Mouse (Mus musculus) heart, postnatal 0 days (tissue): ENCODE measurements around the gene Rph3al. TPM values are rescaled to one million over a fixed set of nuclear protein-coding genes. Genes with fewer than 3 reads are reported as not detected.

Experiments used
- ATAC-seq: fragments of 200-750 bp; cut with Nextera tagmentation; 2 replicates; pipeline ENCODE4 v1.8.0; 2017; ENCODE audit warnings: low read depth, moderate number of reproducible peaks, moderate library complexity; ENCODE audit not compliant: insufficient read depth
- DNase-seq: peaks from one replicate; pipeline ENCODE4 v3.0.0-alpha.2; 2016; ENCODE audit warnings: low spot score
- H3K27ac ChIP-seq: fragments of 300-500 bp; sonication (generic); 2 replicates; pipeline ENCODE4 v1.5.1; 2014; ENCODE audit warnings: low read depth, mild to moderate bottlenecking
- H3K27me3 ChIP-seq: fragments of 300-500 bp; sonication (generic); 2 replicates; pipeline ENCODE4 v1.6.1; 2014; ENCODE audit warnings: low read length, mixed read lengths; ENCODE audit not compliant: control insufficient read depth, insufficient read depth
- H3K36me3 ChIP-seq: fragments of 300-500 bp; sonication (generic); replicated peaks from 2 replicates; pipeline ENCODE4 v1.6.1; 2014; ENCODE audit warnings: low read length, mixed read lengths; ENCODE audit not compliant: control insufficient read depth, insufficient read depth
- H3K4me1 ChIP-seq: fragments of 300-500 bp; sonication (generic); 2 replicates; pipeline ENCODE4 v1.6.1; 2014; ENCODE audit warnings: antibody characterized with exemption; ENCODE audit not compliant: control insufficient read depth, insufficient read depth
- H3K4me2 ChIP-seq: fragments of 300-500 bp; sonication (generic); 2 replicates; pipeline ENCODE4 v1.6.1; 2014; ENCODE audit warnings: low read depth, mild to moderate bottlenecking, low read length, moderate library complexity
- H3K4me3 ChIP-seq: fragments of 300-500 bp; sonication (generic); 2 replicates; pipeline ENCODE4 v1.5.1; 2014; ENCODE audit warnings: low read depth, low read length
- H3K9ac ChIP-seq: fragments of 300-500 bp; sonication (generic); replicated peaks from 2 replicates; pipeline ENCODE4 v1.6.1; 2014; ENCODE audit warnings: low read depth, low read length, mixed read lengths
- H3K9me3 ChIP-seq: fragments of 300-500 bp; sonication (generic); replicated peaks from 2 replicates; pipeline ENCODE4 v1.6.1; 2016; ENCODE audit warnings: low read length; ENCODE audit not compliant: control insufficient read depth
- CTCF ChIP-seq: IDR thresholded peaks from 2 replicates; pipeline ENCODE4 v1.5.1; 2016; ENCODE audit warnings: antibody characterized with exemption, control low read depth, low read depth
- EP300 ChIP-seq: IDR thresholded peaks from 2 replicates; pipeline ENCODE4 v1.6.1; 2016; ENCODE audit warnings: antibody characterized with exemption, low read depth
- WGBS: fragments of 180-500 bp; shearing (Covaris S2); extraction: QIAGEN DNeasy Blood & Tissue Kit; methylation state at CpG from one replicate; pipeline ENCODE4 v1.1.7; 2014; 5-methylcytosine and 5-hydroxymethylcytosine counted together
- polyA plus RNA-seq: library from polyadenylated mRNA; unstranded; fragments of >200 nt; fragmentation: Nextera tagmentation; extraction: Ambion mirVana; gene quantifications from 2 replicates; pipeline ENCODE4 v1.2.1, GENCODE M21; 2015
- total RNA-seq: library from RNA; depleted of rRNA; stranded (reverse); fragments of >200 nt; gene quantifications from 2 replicates; pipeline ENCODE4 v1.2.3, GENCODE M21; 2014; ENCODE audit warnings: low replicate concordance

The Rph3al gene
- total and polyA plus RNA-seq, 2 experiments from 2014 or later, result 15.5 to 15.6 TPM

DNA sequence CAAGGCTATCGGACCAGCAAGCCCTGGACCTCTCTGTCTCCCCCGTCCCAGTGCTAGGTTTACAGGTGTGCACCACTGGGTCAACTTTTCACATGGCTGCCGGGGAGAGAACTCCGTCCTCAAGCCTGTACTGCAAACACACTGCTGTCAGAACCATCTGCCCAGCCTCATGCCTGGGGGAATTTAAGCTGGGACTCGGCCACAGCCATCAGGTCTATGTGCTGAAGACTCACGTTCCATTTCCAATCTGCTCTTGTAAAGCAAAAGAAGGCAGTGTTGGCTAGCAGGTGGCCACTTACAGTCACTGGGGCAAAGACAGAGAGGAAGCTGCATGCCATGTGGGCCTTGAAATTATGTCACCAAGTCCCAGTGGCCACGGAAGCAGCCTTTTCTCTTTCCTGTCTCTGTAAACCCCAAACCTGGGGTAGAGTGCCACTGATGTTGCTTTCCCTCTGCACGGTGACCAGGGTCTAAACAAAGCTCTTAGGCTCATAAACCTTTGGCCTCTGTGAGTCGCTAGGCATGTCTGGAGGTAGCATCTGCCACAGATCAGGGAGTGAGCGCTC, 99.3 kb downstream of the Rph3al start:
- Histone ChIP-seq H3K9me3 (no peaks in the 10 kb centered on the region), H3K27me3 (no peaks in the 10 kb centered on the region), H3K4me2 (no peak overlapping the region), H3K36me3 (no peaks in the 10 kb centered on the region), H3K4me1 (0 out of 2 replicates have a peak, but pooled peaks cover 5% of the 10 kb centered on the region), H3K4me3 (no peak overlapping the region), H3K27ac (no peak overlapping the region), H3K9ac (no peak overlapping the region)
- no peak for ATAC-seq
- 77% methylated on average over 10 of the region's 10 CpGs for WGBS
- no peak for TF ChIP-seq EP300
- no peak for TF ChIP-seq CTCF
- no peak for DNase-seq

DNA sequence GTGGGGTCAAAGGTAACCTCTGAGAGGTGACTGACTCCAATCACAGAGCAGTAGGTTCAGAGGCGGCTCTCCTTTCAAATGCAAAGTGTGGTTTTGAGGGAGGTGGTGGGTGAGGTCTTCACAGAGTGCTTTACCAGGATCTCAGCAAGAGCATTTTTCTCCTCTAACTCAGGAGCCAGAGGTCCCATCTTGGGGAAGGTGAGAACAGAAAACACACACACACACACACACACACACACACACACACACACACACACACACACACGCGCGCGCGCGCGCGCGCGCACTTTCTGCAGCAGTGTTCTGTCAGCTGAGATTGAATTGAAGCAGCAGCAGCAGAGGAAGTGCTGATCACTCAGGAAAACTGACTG, 102.0 kb downstream of the Rph3al start:
- Histone ChIP-seq H3K27me3 (no peaks in the 10 kb centered on the region), H3K9me3 (no peaks in the 10 kb centered on the region), H3K4me1 (0 out of 2 replicates have a peak, but pooled peaks cover 1% of the 10 kb centered on the region), H3K4me2 (no peak overlapping the region), H3K4me3 (no peak overlapping the region), H3K27ac (no peak overlapping the region), H3K9ac (no peak overlapping the region), H3K36me3 (no peaks in the 10 kb centered on the region; the same call in 1 of the 2 replicates)
- TF ChIP-seq CTCF, result no peak
- TF ChIP-seq EP300, result no peak
- ATAC-seq, result no peak
- no peak for DNase-seq
- WGBS, result 71% methylated on average over 11 of the region's 11 CpGs

DNA sequence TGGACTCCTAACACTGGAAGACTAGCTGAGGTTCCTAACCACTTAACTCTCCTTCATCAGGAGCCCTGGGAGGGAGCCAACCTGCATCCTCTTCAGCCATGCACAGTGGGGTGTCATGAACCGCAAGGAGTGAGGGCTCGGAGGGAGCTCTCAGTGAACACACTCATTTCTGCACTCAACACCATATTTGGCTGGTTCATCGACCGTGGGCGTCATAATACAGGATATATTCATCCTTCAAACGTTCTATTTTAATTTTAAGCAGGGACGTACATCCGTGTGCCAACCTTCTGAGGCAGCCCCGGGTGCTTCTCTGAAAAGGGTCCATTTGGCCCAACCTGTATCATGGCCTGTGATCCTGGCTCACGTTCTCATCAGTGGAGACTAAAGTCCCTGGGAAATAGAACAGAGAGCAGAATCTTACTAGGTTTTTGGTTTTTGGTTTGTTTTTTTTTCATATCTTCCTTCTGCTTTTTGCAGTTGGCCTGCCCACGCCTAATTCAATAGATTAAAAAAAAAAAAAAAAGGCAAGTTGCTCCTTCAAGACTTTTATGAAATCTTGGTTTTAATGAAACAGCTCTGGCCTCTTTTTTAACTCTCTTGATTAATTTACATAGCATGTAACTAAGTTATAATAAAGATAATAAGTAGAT, 102.5 kb downstream of the Rph3al start:
- Histone ChIP-seq H3K4me2 (no peak overlapping the region), H3K4me3 (no peak overlapping the region), H3K27me3 (no peaks in the 10 kb centered on the region), H3K9me3 (no peaks in the 10 kb centered on the region), H3K4me1 (no peaks in the 10 kb centered on the region), H3K9ac (no peak overlapping the region), H3K36me3 (no peaks in the 10 kb centered on the region; the same call in 1 of the 2 replicates), H3K27ac (no peak overlapping the region)
- TF ChIP-seq CTCF (no peak), EP300 (no peak)
- DNase-seq (no peak), ATAC-seq (no peak)
- 73% methylated on average over 11 of the region's 11 CpGs for whole genome bisulfite sequencing

DNA sequence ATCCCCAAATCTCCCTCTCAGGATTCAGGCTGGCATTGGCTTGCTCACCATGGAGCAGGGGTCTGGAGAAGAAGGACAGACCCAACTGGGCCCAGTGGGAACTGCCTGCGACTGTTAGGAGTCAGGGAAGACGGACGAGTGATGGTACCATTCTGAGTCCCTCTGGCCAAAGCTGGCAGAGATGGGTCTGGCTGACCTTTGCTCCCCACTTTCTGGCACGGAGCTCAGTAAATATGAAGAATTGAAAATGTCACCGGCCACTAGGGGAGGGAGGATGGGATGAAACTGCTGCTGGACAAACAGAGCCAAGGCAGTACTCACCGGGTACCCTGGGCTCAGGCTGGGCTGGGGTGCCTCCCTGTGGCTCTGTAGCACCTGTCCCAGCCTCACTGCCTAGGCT, 105.1 kb downstream of the Rph3al start:
- 83% methylated on average over 6 of the region's 6 CpGs for WGBS
- no peak for TF ChIP-seq EP300
- TF ChIP-seq CTCF, result no peak
- ATAC-seq (no peak), DNase-seq (no peak)
- Histone ChIP-seq H3K4me2 (no peak overlapping the region), H3K36me3 (no peaks in the 10 kb centered on the region; the same call in 1 of the 2 replicates), H3K27me3 (no peaks in the 10 kb centered on the region), H3K4me1 (no peaks in the 10 kb centered on the region), H3K4me3 (no peak overlapping the region), H3K27ac (no peak overlapping the region), H3K9ac (no peak overlapping the region), H3K9me3 (no peaks in the 10 kb centered on the region)

DNA sequence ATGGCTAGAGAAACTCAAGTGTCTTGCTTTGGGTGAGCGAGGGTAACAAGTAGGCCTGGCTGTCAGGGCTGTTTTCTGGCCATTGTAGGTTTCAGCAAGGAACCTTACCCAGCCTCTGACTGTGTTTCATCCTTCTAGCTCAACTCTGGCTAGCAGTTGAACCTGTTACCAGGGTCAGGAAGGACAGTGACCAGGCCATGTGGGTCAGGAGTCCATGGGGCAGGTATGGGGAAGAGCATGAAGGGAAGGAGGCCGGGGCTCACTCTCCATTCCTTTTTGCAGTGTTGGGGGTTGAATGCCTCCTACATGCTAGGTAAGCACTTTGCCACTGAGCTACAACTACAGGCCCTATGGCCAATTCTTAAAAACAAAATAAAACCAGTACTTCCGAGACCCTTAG, 107.8 kb downstream of the Rph3al start:
- Histone ChIP-seq H3K4me2 (no peak overlapping the region), H3K4me1 (no peaks in the 10 kb centered on the region), H3K4me3 (no peak overlapping the region), H3K27me3 (no peaks in the 10 kb centered on the region), H3K9me3 (no peaks in the 10 kb centered on the region), H3K27ac (no peak overlapping the region), H3K36me3 (no peaks in the 10 kb centered on the region; the same call in 1 of the 2 replicates), H3K9ac (no peak overlapping the region)
- 86% methylated on average over 3 of the region's 3 CpGs for WGBS
- TF ChIP-seq CTCF (no peak), EP300 (no peak)
- ATAC-seq (no peak), DNase-seq (no peak)
